Mouse (Mus musculus) adrenal gland, postnatal 25 days (tissue): ENCODE measurements around the gene Rdh13. TPM values are rescaled to one million over a fixed set of nuclear protein-coding genes. Genes with fewer than 3 reads are reported as not detected.

Experiments used
- DNase-seq: peaks from one replicate; pipeline ENCODE4 v3.0.0; 2021; ENCODE audit warnings: mixed read lengths
- long read RNA-seq: library from polyadenylated mRNA; stranded (forward); transcript quantifications from one replicate; pipeline ENCODE4 v2.0.0, GENCODE M21; 2021
- total RNA-seq: library from RNA; stranded (reverse); gene quantifications from 2 replicates; pipeline ENCODE4 v1.2.3, GENCODE M21; 2021

The Rdh13 gene
- 17.3 and 19.0 TPM in 2 replicates for total RNA-seq
- long read RNA-seq, partial matches to known transcripts, result 1 of 9 reads
- long read RNA-seq, other reads (novel, unspliced or antisense), result 4 of 9 reads

- peak; percentile 83 for DNase-seq
These were observed at the start of gene Rdh13 for GRCm38 (mm10) chr7:4445216-4445791. Rdh13 (minus strand) TSS chr7:4445649.

- DNase-seq, result no peak
These were observed 48.5 kb upstream of the Rdh13 start for GRCm38 (mm10) chr7:4493991-4494390.

GRCm38 (mm10) chr7:4492284-4493224, 47.1 kb upstream of the Rdh13 start:
- DNase-seq, result no peak

- no peak for DNase-seq
These were observed 45.9 kb upstream of the Rdh13 start for GRCm38 (mm10) chr7:4491308-4491707.

GRCm38 (mm10) chr7:4482281-4482680, 36.8 kb upstream of the Rdh13 start:
- no peak for DNase-seq

- no peak for DNase-seq
These were observed 34.2 kb upstream of the Rdh13 start for GRCm38 (mm10) chr7:4479674-4480073.

GRCm38 (mm10) chr7:4478796-4479291, 33.4 kb upstream of the Rdh13 start:
- no peak for DNase-seq

- peak; percentile 69 for DNase-seq
These were observed 32.8 kb upstream of the Rdh13 start for GRCm38 (mm10) chr7:4478021-4478795.

- DNase-seq, result no peak
These were observed 28.5 kb upstream of the Rdh13 start for GRCm38 (mm10) chr7:4473940-4474339.

GRCm38 (mm10) chr7:4471179-4471555, 25.7 kb upstream of the Rdh13 start:
- peak; percentile 84 for DNase-seq

- DNase-seq, result peak; percentile 68
These were observed 25.1 kb upstream of the Rdh13 start for GRCm38 (mm10) chr7:4470275-4471178.

GRCm38 (mm10) chr7:4467801-4468200, 22.4 kb upstream of the Rdh13 start:
- no peak for DNase-seq

- DNase-seq, result no peak
These were observed 18.9 kb upstream of the Rdh13 start for GRCm38 (mm10) chr7:4464194-4464824.

- no peak for DNase-seq
These were observed 15.4 kb upstream of the Rdh13 start, which contains the start of gene Eps8l1 for GRCm38 (mm10) chr7:4460576-4461434. Eps8l1 (plus strand) TSS chr7:4460674.

GRCm38 (mm10) chr7:4452644-4453043, 7.2 kb upstream of the Rdh13 start:
- DNase-seq, result no peak

- no peak for DNase-seq
These were observed 3.8 kb upstream of the Rdh13 start for GRCm38 (mm10) chr7:4449211-4449610.

GRCm38 (mm10) chr7:4448439-4448838, 3.0 kb upstream of the Rdh13 start:
- no peak for DNase-seq

- DNase-seq, result no peak
These were observed 1.7 kb upstream of the Rdh13 start for GRCm38 (mm10) chr7:4447138-4447537.

GRCm38 (mm10) chr7:4440549-4440948, 4.9 kb downstream of the Rdh13 start:
- no peak for DNase-seq

- no peak for DNase-seq
These were observed 7.7 kb downstream of the Rdh13 start for GRCm38 (mm10) chr7:4437721-4438120.
